Mouse (Mus musculus): Measurements from ENCODE around the gene Camta1. TPM values are rescaled to one million over a fixed set of nuclear protein-coding genes. Genes with fewer than 3 reads are reported as not detected.

Camta1 gene
- total and polyA plus RNA-seq, 2 experiments from 2014 or later, result 127 to 145 TPM

GRCm38 (mm10) chr4:151492786-151493185 is 368.9 kb downstream of the Camta1 start:
- no peak for TF ChIP-seq CTCF (IDR thresholded peaks at IDR 0.05; ENCODE audit: low read depth)
- no peaks in the 10 kb centered on the region for H3K27me3 ChIP-seq (ENCODE audit: insufficient read depth, low read length)
- H3K36me3 ChIP-seq (ENCODE audit: insufficient read depth, low read length), result no peaks in the 10 kb centered on the region
- 71% methylated on average over 10 of the region's 10 CpGs for WGBS
- DNase-seq (ENCODE audit: low spot score) (no peak), ATAC-seq (no peak)
- no peak overlapping the region for H3K4me3 ChIP-seq (ENCODE audit: low read length)
- no peak overlapping the region for H3K27ac ChIP-seq
- H3K4me1 ChIP-seq (ENCODE audit: insufficient read depth, low read length), result 0 out of 2 replicates have a peak, but pooled peaks cover 3% of the 10 kb centered on the region
- H3K4me2 ChIP-seq (ENCODE audit: low read depth, low read length), result no peak overlapping the region
- no peak overlapping the region for H3K9ac ChIP-seq (replicated peaks; ENCODE audit: low read length)
- H3K9me3 ChIP-seq (ENCODE audit: low read length), result no peaks in the 10 kb centered on the region

- Histone ChIP-seq H3K4me2 (ENCODE audit: low read depth, low read length) (no peak overlapping the region; the same call in 1 of the 2 replicates), H3K27ac (no peak overlapping the region), H3K4me1 (ENCODE audit: insufficient read depth, low read length) (peaks cover 6% of the 10 kb centered on the region; the same call in 1 of the 2 replicates), H3K9me3 (ENCODE audit: low read length) (no peaks in the 10 kb centered on the region), H3K27me3 (ENCODE audit: insufficient read depth, low read length) (no peaks in the 10 kb centered on the region), H3K9ac (replicated peaks; ENCODE audit: low read length) (no peak overlapping the region), H3K4me3 (ENCODE audit: low read length) (no peak overlapping the region), H3K36me3 (ENCODE audit: insufficient read depth, low read length) (no peaks in the 10 kb centered on the region)
- 67% methylated on average over 8 of the region's 8 CpGs for WGBS
- ATAC-seq, result peak; percentile 50
- no peak for TF ChIP-seq CTCF (IDR thresholded peaks at IDR 0.05; ENCODE audit: low read depth)
- no peak for DNase-seq (ENCODE audit: low spot score)
Measured at GRCm38 (mm10) chr4:151483977-151484313, 377.7 kb downstream of the Camta1 start.

- peak; percentile 84 for ATAC-seq
- H3K9ac ChIP-seq (replicated peaks; ENCODE audit: low read length), result no peak overlapping the region
- no peak overlapping the region; the same call in 1 of the 2 replicates for H3K4me2 ChIP-seq (ENCODE audit: low read depth, low read length)
- H3K27ac ChIP-seq, result no peak overlapping the region
- WGBS, result 13% methylated on average over 21 of the region's 21 CpGs
- peak; percentile 94 for TF ChIP-seq CTCF (IDR thresholded peaks at IDR 0.05; ENCODE audit: low read depth)
- H3K4me1 ChIP-seq (ENCODE audit: insufficient read depth, low read length), result peaks cover 6% of the 10 kb centered on the region; the same call in 1 of the 2 replicates
- peak; percentile 91 for DNase-seq (ENCODE audit: low spot score)
- H3K36me3 ChIP-seq (ENCODE audit: insufficient read depth, low read length), result no peaks in the 10 kb centered on the region
- H3K4me3 ChIP-seq (ENCODE audit: low read length), result no peak overlapping the region
- no peaks in the 10 kb centered on the region for H3K27me3 ChIP-seq (ENCODE audit: insufficient read depth, low read length)
- H3K9me3 ChIP-seq (ENCODE audit: low read length), result no peaks in the 10 kb centered on the region
Measured at GRCm38 (mm10) chr4:151483299-151483976, 378.2 kb downstream of the Camta1 start.

GRCm38 (mm10) chr4:151480928-151481327 is 380.7 kb downstream of the Camta1 start:
- Histone ChIP-seq H3K27me3 (ENCODE audit: insufficient read depth, low read length) (no peaks in the 10 kb centered on the region), H3K9ac (replicated peaks; ENCODE audit: low read length) (no peak overlapping the region), H3K27ac (no peak overlapping the region), H3K36me3 (ENCODE audit: insufficient read depth, low read length) (no peaks in the 10 kb centered on the region), H3K4me3 (ENCODE audit: low read length) (no peak overlapping the region), H3K4me1 (ENCODE audit: insufficient read depth, low read length) (peaks cover 6% of the 10 kb centered on the region; the same call in 1 of the 2 replicates), H3K4me2 (ENCODE audit: low read depth, low read length) (no peak overlapping the region), H3K9me3 (ENCODE audit: low read length) (0 out of 2 replicates have a peak, but pooled peaks cover 3% of the 10 kb centered on the region)
- TF ChIP-seq CTCF (IDR thresholded peaks at IDR 0.05; ENCODE audit: low read depth), result peak; percentile 41
- DNase-seq (ENCODE audit: low spot score) (no peak), ATAC-seq (no peak)
- WGBS, result 96% methylated on average over 3 of the region's 3 CpGs

GRCm38 (mm10) chr4:151477950-151478349 is 383.7 kb downstream of the Camta1 start:
- WGBS, result 90% methylated on average over 6 of the region's 6 CpGs
- Histone ChIP-seq H3K9ac (replicated peaks; ENCODE audit: low read length) (no peak overlapping the region), H3K4me3 (ENCODE audit: low read length) (no peak overlapping the region), H3K27ac (no peak overlapping the region), H3K4me1 (ENCODE audit: insufficient read depth, low read length) (no peaks in the 10 kb centered on the region), H3K27me3 (ENCODE audit: insufficient read depth, low read length) (no peaks in the 10 kb centered on the region), H3K4me2 (ENCODE audit: low read depth, low read length) (no peak overlapping the region), H3K36me3 (ENCODE audit: insufficient read depth, low read length) (no peaks in the 10 kb centered on the region), H3K9me3 (ENCODE audit: low read length) (0 out of 2 replicates have a peak, but pooled peaks cover 3% of the 10 kb centered on the region)
- no peak for ATAC-seq
- DNase-seq (ENCODE audit: low spot score), result no peak
- no peak for TF ChIP-seq CTCF (IDR thresholded peaks at IDR 0.05; ENCODE audit: low read depth)

GRCm38 (mm10) chr4:151474895-151475470 is 386.7 kb downstream of the Camta1 start:
- no peak for DNase-seq (ENCODE audit: low spot score)
- no peak overlapping the region for H3K4me3 ChIP-seq (ENCODE audit: low read length)
- H3K27ac ChIP-seq, result no peak overlapping the region
- H3K27me3 ChIP-seq (ENCODE audit: insufficient read depth, low read length), result no peaks in the 10 kb centered on the region
- no peak for TF ChIP-seq CTCF (IDR thresholded peaks at IDR 0.05; ENCODE audit: low read depth)
- H3K9ac ChIP-seq (replicated peaks; ENCODE audit: low read length), result no peak overlapping the region
- H3K9me3 ChIP-seq (ENCODE audit: low read length), result 0 out of 2 replicates have a peak, but pooled peaks cover 3% of the 10 kb centered on the region
- H3K36me3 ChIP-seq (ENCODE audit: insufficient read depth, low read length), result no peaks in the 10 kb centered on the region
- H3K4me2 ChIP-seq (ENCODE audit: low read depth, low read length), result no peak overlapping the region
- 43% methylated on average over 16 of the region's 16 CpGs for WGBS
- ATAC-seq, result no peak
- H3K4me1 ChIP-seq (ENCODE audit: insufficient read depth, low read length), result 0 out of 2 replicates have a peak, but pooled peaks cover 3% of the 10 kb centered on the region

GRCm38 (mm10) chr4:151471886-151472285 is 389.8 kb downstream of the Camta1 start:
- no peak for TF ChIP-seq CTCF (IDR thresholded peaks at IDR 0.05; ENCODE audit: low read depth)
- 67% methylated on average over 4 of the region's 4 CpGs for WGBS
- Histone ChIP-seq H3K4me1 (ENCODE audit: insufficient read depth, low read length) (0 out of 2 replicates have a peak, but pooled peaks cover 3% of the 10 kb centered on the region), H3K9ac (replicated peaks; ENCODE audit: low read length) (no peak overlapping the region), H3K4me2 (ENCODE audit: low read depth, low read length) (no peak overlapping the region), H3K4me3 (ENCODE audit: low read length) (no peak overlapping the region), H3K27ac (no peak overlapping the region), H3K27me3 (ENCODE audit: insufficient read depth, low read length) (no peaks in the 10 kb centered on the region), H3K36me3 (ENCODE audit: insufficient read depth, low read length) (no peaks in the 10 kb centered on the region), H3K9me3 (ENCODE audit: low read length) (0 out of 2 replicates have a peak, but pooled peaks cover 3% of the 10 kb centered on the region)
- no peak for DNase-seq (ENCODE audit: low spot score)
- ATAC-seq, result no peak
